Mouse (Mus musculus): ENCODE measurements around the gene Gm3776.
"Not testable (repeated sequence)": the region's sequence is repeated elsewhere in the genome, so short reads cannot be mapped to it uniquely, and the experiment has no call there.

- TF ChIP-seq CTCF (IDR thresholded peaks at IDR 0.05; ENCODE audit: borderline replicate concordance, insufficient read depth, low read length); POLR2A (IDR thresholded peaks at IDR 0.05; ENCODE audit: low read depth, low read length): not testable (repeated sequence)
These were observed 32.1 kb downstream of the Gm3776 start for GRCm38 (mm10) chr9:78289063-78289462.

All from embryonic fibroblast, embryonic 13.5 days (primary cell).